Mouse (Mus musculus) large intestine, adult 2 months (tissue): ENCODE data around the gene Shc4. TPM values are rescaled to one million over a fixed set of nuclear protein-coding genes. Genes with fewer than 3 reads are reported as not detected.

ENCODE experiments used
- DNase-seq: peaks from one replicate; pipeline ENCODE4 v3.0.0-alpha.2; 2012; ENCODE audit warnings: low read depth, low spot score
- WGBS: fragments of 180-500 bp; shearing (Covaris S2); methylation state at CpG from one replicate; pipeline ENCODE4 v1.1.7; 2018; 5-methylcytosine and 5-hydroxymethylcytosine counted together
- polyA plus RNA-seq: library from polyadenylated mRNA; depleted of rRNA; stranded (reverse); fragments of >200 nt; gene quantifications from 2 replicates; pipeline ENCODE4 v1.2.3, GENCODE M21; 2012; rRNA removed

The Shc4 gene
- polyA plus RNA-seq, 1 experiment, result 0.16 TPM

DNA sequence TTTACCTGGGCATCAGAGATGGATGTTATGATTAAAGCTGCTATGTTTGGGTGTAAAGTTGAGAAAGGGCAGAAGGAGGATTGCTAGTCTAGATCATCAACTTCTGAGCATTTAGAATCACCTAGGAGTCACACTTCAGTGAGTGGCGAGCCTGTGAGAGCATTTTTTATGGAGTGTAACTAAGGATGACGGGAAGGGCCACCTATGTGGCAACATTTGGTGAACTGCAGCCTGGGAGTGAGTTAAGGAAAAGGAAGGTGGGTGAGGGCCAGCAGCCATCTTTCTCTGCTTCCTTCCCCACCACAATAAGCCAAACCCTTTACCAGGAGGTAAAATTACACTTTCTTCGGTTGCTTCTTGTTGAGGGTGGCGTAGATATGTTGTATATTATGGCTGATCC, 132.1 kb downstream of the Shc4 start:
- WGBS, result 94% methylated on average over 4 of the region's 4 CpGs
- no peak for DNase-seq

GRCm38 (mm10) chr2:125589287-125589686, 134.7 kb downstream of the Shc4 start:
- DNase-seq, result no peak
- 91% methylated on average over 12 of the region's 12 CpGs for WGBS

GRCm38 (mm10) chr2:125581081-125581480, 142.9 kb downstream of the Shc4 start:
- WGBS, result 86% methylated on average over 5 of the region's 5 CpGs

DNA sequence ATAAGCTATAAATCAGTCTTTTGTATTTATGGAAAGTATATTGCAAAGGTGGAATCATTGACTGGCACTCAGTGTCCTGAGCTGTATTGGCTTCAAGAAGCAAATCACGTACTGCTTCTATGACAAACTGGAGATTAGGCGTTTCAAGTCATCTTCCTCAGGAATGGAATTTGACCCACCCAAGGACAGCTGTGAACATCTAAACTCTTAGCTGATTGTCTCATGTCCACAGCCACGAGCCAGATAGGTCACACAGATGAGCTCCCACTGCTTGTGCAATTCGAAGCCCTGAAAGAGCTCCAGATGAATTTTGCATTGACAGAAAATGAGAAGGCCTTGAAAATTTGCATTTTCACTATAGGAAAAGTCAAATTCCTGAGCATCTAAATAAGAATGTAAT, 146.3 kb downstream of the Shc4 start:
- no peak for DNase-seq
- WGBS, result 73% methylated on average over 4 of the region's 4 CpGs

More at GRCm38 (mm10) chr2:125581081-125581480, 142.9 kb downstream of the Shc4 start:
- no peak for DNase-seq

Other genes starting within 250 kb of the Shc4 start
- gene Gm9913, start 219.1 kb downstream of the Shc4 start, polyA plus RNA-seq, result 0.07 and 0.09 TPM in 2 replicates
- 4.2 and 9.3 TPM in 2 replicates for gene Fbn1, start 216.2 kb downstream of the Shc4 start, polyA plus RNA-seq
- 1.3 and 2.2 TPM in 2 replicates for gene Cep152, start 99.0 kb downstream of the Shc4 start, polyA plus RNA-seq
- gene Eid1, start 51.1 kb downstream of the Shc4 start, polyA plus RNA-seq, result 5.4 and 5.6 TPM in 2 replicates
- 8.4 and 15.1 TPM in 2 replicates for gene Secisbp2l, start 58.7 kb upstream of the Shc4 start, polyA plus RNA-seq
- gene Galk2, start 135.0 kb upstream of the Shc4 start, polyA plus RNA-seq, result 25.1 and 26.8 TPM in 2 replicates
- 8.4 and 8.5 TPM in 2 replicates for gene Cops2, start 135.0 kb upstream of the Shc4 start, polyA plus RNA-seq